Mouse (Mus musculus): ENCODE measurements at regions not wholly inside any gene's neighbourhood (a gene's known extent, or its start where the extent isn't known, plus 50 kb on each side); places are given as distances from the start of the nearest gene placed in this dataset.
A peak's percentile ranks its signal among the peaks of the same experiment; 100 is the strongest.

DNA sequence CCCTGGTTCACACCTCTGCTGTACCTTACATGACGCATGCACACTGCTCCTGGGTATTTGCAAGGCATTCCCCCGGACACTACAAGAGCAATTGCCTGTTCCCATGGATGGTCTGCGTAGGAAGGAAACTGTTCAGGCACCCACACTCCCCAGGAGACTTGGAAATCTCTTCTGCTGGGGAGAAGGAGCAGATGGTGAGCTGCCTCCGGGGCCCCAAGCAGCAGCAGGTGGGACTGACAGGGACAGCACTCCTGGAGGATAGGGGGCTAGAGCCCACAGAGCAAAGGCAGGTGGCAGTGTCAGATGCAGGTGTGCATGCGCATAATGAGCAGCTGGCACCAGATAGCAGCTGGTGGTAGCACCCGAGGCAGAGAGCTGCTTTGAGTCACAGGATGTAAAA is 72.5 kb upstream of the Hs6st1 start:
- TF ChIP-seq EP300 (IDR thresholded peaks at IDR 0.05; ENCODE audit: insufficient read depth, low read depth, low read length) (peak; percentile 50; the same call in 1 of the 2 replicates), CTCF (IDR thresholded peaks at IDR 0.05; ENCODE audit: low read depth, low read length) (no peak)

Measured in ES-Bruce4 (cell line).